Mouse (Mus musculus): ENCODE results near the gene Cd6. TPM values are rescaled to one million over a fixed set of nuclear protein-coding genes. Genes with fewer than 3 reads are reported as not detected.
A peak's percentile ranks its signal among the peaks of the same experiment; 100 is the strongest.

Cd6 gene
- total RNA-seq, 2 experiments from 2014 or later = 0.20 to 0.23 TPM

DNA sequence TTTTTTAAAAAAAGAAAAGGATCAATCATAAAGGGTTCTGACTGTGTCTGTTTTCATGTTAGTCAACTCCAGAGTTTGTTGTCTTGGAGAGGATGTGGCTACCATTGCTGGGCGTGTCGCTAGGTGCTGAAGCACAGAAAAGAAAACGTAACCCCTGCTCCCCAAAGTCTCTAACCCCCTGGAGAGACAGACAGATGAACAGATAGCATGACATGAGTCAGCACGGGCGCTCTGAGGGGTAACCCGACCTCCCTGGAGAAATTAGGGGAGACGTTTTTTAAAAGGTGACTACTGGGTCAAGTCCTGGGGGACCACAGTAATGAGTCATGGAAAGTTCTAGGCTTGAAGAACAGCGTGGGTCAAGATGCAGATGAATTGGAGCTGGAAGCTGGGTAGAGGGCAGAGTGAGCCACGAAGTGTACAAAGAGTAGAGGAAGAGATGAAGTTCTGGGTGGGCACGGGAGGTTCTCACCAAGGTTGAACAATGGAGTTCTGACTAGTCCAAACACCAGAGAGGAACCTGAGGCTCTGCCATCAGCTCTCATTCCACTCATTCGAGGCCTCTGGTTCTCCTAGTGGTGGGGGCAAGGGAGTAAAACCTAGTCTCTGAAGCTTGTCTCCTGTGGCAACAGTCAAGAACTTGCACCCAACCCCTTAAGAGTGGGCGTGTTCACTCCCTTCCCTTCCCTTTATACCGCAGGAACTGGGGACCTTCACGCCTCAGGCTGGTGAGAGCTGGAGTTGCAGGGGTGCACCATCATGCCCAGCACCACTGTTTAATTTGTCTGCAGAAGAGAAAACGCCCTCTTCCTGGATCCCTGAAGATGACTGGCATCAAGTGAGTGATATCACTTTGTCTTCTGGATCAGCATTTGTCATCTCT, 9.4 kb upstream of the Cd6 start, which contains the start of gene Slc15a3:
TSS of gene Slc15a3 (plus strand) at position 718 of the 883 bp plus-strand sequence.
- DNase-seq (ENCODE audit: low spot score in 2 of 2) = no peak

DNA sequence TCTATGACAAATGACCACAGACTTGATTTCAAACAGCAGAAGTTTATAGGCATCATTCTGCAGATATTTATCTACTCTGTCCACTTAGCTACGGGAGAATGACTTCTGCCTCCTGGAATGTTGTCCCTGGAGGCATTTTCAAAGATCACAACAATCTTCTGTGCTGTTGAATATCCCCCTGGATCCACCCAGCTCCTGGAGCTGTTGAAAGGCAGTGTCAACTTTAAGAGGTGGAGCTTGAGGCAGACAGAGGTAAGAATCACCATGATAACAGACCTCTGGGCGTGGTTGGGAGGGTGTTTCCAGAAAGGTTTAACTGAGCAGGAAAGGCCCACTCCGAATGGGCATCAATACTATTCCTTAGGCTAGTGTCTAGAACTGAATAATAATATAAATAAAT, 5.8 kb upstream of the Cd6 start:
- DNase-seq (ENCODE audit: low spot score in 2 of 2) = no peak

DNA sequence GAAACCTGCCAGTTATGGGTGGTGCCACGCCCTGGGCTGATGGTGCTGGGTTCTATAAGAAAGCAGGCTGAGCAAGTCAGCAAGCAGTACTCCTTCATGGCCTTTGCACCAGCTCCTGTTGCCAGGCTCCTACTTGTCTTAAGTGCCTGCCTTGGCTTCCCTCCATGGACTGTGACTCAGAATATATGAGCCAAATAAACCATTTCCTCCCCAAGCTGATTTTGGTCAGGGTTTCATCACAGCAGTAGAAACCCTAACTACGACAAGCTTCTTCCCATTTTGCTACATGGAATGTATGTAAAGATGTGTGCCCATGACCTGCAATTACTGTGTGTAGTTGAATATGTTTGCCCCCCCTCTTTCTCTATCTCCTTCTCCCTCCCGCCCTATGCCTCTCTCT, 3.8 kb upstream of the Cd6 start:
- DNase-seq (ENCODE audit: low spot score in 2 of 2) = no peak

DNA sequence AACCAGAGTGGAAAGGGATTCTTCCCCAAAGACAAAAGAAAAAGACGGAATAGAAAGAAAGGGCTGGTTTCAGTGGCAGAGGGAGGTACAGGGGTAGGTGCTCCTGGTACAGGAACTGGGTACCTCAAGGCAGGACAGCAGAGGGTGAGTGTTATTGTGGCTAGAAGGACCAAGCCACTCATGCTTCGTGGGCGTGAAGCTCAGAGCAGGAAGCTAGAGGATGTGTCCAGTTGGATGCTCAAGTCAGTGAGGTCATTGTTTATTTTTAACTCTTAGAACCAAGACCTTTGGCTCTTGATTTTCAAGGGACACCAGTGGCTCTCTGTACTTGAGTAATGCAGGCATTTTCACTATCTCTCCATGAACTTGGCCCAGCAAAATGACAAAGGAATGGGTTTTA, 2.2 kb upstream of the Cd6 start:
- no peak for DNase-seq (ENCODE audit: low spot score in 2 of 2)

DNA sequence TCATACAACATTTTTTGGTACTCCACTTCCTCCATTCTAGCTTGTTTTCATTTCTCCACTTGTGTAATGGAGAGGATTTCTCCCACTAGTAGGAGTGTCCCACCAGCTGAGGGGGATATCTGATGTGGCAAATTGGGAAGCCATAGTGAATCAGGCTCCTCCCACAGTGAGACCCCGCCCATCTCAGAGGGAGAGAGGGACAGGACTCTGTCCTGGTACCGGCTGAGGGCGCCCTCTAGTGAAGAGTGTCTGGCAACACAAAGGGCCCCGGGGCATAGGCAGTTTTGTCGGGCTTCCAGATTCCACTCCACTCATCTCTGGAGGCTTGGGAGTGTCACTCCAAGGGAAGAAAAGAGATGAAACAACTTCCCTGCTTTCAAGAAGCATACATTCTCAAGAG, 1.6 kb upstream of the Cd6 start:
- peak; percentile 36 to 70 for DNase-seq (ENCODE audit: low spot score in 2 of 2)

DNA sequence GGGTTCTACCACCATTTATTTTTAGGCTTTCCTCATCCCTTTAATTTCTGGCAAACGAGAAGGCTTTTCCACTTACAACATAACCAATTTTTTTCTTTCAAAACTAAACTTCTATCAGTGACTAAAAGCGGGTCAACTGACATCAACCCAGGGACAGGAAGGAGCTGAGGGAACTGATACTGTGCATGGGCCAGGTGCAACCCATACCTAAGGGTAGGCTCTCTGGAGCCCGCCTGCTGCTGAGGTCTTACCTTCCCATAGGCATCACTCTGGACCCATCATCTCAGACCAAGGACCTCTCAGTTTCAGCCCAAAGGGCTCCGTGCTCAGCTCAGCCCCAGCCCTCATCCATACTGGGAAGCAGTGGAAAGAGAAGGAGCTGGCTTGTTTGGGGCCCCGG, 1.5 kb downstream of the Cd6 start:
- no peak for DNase-seq (ENCODE audit: low spot score in 2 of 2)

DNA sequence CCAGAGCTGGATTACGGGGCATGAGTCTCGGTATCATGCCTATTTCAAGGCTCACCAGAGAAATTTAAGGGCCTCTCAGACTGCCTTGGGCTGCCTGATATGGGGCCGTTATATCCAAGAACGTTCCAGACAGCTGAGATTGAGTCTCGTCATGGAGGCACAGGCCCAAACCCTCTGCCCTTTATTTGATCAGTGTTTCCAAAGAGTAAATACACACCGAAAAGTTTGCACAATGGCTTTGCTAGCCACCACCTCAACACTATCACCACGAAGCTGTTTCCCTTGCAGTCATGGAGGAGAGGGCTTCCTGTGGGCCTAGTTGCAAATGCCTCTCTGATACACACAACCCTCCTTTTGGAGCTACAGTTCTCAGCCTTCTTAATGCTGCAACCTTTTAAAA, 5.8 kb downstream of the Cd6 start:
- no peak for DNase-seq (ENCODE audit: low spot score in 2 of 2)

DNA sequence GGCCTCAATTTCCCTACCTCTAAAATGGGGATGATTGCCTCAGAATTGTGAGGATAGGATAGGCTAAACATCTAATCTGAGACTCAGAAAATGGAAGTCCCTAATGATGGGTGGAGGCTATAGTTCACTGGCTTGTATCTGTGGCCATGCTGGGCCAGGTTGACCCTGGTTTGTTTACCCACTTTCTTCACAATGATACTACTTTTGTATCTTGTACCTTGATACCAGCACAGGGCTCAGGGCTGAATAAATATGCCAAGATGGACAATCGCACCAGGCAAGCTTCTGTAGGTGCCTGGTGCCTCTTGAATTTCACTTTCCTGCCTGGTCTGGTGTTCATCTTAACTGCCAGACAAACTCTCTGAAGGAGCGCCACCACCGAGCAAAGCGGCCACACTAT, 7.3 kb downstream of the Cd6 start:
- DNase-seq (ENCODE audit: low spot score in 2 of 2) = no peak

DNA sequence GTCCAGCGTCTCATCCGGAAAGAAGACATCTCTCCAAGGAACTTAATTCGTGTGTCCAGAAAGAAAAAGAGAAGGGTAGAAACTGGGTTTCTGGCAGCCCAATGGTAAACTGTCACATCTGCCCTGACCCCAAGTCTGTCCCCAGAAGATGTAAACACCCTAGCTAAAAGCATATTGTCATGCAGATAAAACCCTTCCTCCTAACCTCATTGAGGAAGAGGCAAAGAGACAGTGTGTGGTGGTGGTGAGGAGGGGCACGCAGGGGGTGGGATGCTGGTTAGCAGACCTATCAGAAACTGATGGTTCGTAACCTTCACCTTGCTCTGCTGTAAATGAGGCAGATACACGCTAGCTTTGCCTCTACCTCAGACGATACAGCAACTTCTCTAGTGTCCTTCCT, 8.5 kb downstream of the Cd6 start:
- DNase-seq (ENCODE audit: low spot score in 2 of 2) = no peak

DNA sequence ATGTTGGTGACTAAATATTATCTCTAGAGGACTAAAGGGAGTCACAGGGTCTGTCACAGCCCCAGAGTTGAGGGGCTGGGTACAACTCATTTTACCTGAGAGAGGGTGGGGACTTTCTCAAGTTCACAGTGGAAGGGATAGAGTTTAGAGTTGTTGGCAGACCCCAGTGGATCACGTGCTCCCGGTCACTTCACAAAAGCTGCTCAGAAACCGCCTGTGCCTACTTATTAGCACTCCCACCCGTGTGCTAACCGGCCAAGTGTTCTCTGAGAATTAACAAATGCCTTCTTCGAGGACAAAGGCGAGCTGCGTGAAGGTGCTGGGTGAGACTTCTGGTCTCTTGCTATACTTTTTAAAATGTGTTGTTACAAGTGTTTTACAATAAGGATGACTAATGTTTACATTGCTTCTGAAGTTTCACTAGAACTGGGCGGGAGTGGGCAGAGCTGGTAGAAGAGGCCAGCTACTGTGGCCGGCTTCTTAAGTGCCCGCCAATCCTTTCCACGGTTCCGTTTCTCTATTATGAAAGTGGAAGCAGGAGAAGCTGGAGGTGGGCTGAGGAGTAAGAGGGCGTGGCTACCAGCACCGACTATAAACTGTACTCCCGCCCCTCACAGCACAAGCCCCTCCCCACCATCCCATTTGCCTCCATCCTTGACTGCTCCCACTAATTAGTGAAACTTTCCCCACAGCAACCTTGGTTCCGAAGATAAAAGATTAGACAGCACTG, 11.5 kb downstream of the Cd6 start:
- no peak for DNase-seq (ENCODE audit: low spot score in 2 of 2)

DNA sequence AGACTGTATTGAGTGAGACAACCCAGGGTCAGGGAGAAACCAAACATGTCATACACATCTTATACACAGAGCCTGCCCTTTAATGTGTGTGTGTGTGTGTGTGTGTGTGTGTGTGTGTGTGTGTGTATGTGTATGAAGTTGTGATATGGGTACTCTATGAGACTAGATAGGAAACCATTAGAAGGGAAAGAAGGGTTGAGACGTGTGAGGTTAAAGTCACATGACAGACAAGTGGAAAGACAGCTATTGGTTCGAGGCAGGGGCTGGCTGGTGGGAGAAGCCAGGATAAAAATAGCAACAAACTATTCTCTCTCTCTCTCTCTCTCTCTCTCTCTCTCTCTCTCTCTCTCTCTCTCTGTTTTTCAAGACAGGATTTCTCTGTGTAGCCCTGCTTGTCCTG, 13.4 kb downstream of the Cd6 start:
- DNase-seq (ENCODE audit: low spot score in 2 of 2) = no peak

DNA sequence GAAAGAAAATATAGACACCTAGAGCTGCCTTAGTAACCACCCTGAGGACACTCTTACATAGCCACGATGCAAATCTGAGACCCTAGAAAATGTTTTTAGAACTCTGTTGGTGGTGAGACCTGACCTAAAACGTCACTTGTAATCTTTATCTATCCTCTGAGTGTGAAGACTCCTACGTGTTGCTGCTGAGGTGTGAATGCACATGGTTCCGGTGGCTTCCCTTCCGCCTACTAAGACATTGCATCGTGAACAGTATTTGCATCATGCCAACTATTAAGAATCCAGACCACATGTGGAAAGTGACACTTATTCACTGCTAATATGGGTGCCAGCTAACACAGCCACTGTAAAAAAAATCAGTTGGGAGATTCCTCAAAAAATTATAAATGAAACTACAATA, 14.0 kb downstream of the Cd6 start:
- DNase-seq (ENCODE audit: low spot score in 2 of 2) = no peak

DNA sequence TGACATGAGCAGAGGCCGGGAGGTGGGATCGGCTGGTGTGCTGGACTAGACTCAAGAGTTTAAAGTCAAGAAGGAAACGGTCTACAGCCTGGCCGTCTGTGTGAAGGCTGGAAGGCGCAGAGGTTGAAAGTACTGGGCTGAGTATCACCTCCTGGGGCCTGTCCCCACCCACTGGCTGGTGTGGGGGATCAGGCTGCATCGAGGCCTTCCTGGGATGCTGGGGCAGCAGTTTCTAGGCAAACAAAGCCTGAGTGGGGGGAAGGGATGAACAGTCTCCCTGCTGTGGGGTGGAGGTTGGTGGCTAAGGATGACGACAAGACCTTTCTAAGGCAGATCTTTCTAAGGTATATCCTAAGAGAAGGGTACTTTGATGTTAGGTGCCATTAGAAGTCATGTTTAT, 16.0 kb downstream of the Cd6 start:
- no peak for DNase-seq (ENCODE audit: low spot score in 2 of 2)

DNA sequence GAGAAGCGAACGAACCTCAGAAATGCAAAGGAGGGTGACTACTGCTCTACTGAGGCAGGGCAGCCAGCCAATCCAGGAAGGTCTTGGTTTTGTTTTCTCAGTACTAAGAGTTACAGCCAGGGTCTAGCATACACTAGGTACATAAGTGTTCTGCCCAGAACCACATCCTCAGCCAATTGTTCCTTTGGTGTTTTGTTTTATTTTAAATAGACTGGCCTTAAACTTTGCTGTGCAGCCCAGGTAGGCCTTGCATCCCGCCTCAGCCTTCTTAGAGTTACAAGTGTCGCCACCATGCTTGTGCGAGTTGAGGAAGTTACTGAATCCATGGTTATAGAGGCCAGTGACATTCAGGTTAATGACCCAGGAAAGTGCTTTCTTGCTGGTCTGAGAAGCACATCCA, 16.8 kb downstream of the Cd6 start:
- no peak for DNase-seq (ENCODE audit: low spot score in 2 of 2)

DNA sequence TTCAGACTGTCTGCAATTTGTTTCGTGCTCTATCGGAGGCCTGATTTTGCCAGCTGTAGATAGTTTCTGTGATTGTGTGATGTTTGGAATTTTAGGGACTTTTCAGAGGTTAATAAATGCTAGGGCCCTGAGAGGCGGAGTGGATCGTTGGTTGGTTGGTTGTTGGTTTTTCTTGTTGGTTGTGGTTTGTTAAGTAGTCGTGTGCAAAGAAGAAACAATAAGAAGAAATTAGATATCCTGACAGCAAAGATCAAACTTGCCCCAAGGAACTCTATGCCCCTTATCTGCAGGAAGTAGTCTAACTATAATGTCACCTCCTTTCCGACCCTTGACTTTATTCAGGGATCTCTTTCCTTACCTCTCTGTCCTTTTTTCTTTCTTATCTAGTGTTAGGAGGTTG, 18.4 kb downstream of the Cd6 start:
- no peak for DNase-seq (ENCODE audit: low spot score in 2 of 2)

DNA sequence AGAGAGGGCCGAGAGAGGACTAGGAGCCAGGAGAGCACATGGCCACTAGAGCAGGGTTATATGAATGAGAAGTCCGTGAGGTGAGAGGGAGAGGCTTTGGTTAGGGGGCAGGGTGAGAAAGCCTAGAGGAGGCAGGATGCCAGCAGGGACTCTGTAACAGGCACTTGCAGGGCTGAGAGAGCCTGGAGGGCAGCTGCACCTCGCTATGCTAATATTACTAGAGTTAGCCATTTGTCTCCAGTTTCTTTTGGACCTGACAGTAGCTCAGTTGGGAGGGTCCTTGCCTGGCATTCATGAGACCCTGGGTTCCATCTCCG, 19.7 kb downstream of the Cd6 start:
- DNase-seq (ENCODE audit: low spot score in 2 of 2) = no peak

DNA sequence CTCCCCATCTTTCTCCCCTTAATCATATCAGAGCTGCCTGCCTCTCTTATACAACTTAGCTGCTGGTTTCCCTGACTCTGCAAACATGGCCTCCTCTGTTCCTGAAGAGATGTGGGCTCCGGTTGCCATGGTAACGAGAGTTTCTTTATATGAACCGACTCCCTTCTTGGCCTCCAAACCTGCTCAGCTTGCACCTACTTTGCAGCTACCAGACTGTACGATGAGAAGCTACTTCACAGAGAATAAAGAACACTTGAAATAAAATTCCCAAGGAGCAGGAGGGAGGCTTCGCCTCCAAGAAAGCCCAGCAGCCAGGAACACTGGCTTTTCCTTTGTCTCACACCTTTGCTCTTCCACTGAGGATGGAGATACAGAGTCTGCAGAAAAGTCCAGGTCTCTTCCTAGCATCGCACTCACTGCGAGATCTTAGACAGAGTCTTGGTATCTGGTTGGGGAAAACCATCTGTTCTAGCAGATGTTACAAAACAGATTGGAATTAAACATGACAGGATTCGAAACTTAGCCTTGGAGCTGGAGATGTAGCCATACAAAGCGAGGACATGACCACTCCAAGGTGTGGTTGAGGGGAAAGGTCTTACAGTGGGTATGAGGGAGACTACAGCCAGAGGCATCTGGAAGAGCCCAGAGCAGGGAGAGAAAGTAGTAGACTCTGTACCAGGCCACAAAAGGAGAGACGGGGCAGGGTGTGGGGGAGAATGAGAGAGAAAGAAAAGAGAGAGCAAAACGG, 20.3 kb downstream of the Cd6 start:
- no peak for DNase-seq (ENCODE audit: low spot score in 2 of 2)

DNA sequence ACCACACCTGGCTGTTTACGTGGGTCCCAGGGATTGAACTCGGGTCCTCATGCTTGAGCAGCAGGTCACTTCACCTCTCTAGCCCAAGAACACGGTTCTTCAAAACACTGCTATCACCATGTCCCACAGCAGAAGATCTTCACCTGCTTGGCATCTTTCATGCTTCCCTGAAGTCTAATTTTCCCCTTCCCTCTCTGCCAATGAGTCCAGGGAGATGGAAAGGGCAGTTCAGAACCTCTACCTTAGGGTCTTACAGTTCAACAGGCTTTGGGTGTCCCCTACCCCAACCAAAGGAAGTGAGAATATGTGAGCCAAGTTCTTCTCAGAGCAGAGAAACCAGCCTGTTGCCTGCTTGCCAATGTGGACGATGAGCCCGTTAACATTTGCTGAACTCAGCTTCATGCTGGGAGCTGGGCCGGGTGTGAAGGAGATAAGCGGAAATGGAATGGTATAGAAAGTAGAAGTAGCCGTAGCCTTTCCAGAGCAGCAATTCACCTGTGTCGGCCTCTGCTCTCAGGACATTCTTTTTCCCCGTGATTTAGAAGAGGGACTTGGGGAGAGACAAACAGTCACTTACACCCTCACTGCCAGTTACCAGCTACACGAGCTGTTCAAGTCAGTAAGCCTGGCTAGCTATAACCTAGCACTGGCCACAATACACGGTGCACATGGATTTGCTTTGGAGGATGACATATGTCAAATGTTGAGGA, 21.2 kb downstream of the Cd6 start:
- DNase-seq (ENCODE audit: low spot score in 2 of 2) = no peak

DNA sequence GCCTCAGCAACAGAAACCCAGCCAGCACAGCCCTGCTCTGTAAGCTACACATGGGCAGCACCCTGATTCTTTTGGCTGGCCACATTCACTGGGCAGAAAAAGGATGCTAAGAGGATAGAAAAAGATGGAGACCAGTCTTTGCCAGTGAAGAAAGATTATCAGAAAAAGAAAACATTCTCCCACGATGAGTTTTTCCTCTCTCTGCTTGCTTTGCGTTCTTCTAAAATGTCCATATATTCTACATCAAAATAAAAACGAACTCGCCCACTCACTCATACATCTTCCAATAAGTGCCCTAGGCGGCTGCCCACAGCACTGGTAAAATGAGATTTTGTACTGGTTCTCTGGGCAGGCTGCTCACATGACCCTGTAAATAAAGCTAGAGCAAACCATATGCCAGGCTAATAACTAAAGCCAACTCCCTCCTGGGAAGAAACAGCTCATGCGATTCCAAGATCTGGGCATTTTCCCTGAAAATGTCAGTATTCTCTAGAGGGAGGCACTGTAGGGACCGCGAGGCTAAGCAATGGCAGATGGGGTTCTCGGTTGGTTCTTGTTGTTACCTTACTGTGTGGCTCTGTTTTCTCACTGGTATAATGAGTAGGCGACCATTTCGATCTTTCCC, 24.1 kb downstream of the Cd6 start:
- no peak for DNase-seq (ENCODE audit: low spot score in 2 of 2)

DNA sequence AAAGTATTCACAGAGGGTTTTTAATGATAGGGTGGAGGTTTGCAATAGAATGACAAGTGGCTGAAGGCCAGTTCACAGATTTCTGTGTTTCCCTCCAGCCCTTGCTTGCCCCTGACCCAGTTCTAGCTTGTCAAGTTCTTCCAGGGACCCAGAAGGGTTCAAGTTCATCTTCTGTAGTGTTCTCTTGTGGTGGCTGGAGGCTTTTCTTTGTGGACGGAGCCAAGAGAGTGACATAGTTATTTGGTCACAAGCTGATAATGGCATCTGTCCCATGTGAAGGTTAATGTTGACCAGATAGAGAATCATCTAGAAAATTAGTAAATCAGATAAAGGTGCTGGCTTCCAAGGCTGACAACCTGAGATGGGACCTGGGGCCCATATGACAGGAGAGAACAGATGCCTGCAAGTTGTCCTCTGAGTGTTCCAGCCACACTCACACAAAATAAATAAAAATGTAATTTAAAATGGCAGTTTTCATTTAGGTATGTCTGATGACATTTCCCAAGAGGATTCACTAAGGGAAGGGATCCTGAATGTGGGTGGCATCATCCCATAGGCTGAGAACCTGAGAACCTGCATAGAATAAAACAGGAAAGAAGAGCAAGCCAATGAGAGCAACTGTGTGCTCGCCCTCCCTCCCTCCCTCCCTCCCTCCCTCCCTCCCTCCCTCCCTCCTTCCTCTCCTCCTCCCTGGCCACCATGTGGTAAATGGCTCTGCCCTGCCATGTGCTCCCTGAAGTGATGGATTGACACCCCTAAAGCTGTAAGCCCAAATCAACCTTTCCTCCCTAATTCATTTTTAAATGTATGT, 24.8 kb downstream of the Cd6 start:
- no peak for DNase-seq (ENCODE audit: low spot score in 2 of 2)

Measured in adrenal gland, postnatal 4 days (tissue).